Mouse (Mus musculus) layer of hippocampus, adult 8-10 months (tissue): ENCODE data around the gene Pdrg1. TPM values are rescaled to one million over a fixed set of nuclear protein-coding genes. Genes with fewer than 3 reads are reported as not detected.

Source experiments
- DNase-seq, 2 experiments: peaks; one replicate each; pipeline ENCODE4 v3.0.0; 2022; ENCODE audit warnings: low spot score in 2 of 2
- total RNA-seq, 4 experiments: library from RNA; stranded (reverse); gene quantifications; 2 replicates each; pipeline ENCODE4 v1.2.4; 2022

Gene Pdrg1
- total RNA-seq, 4 experiments from 2014 or later, result 39.5 to 56.6 (median 50.7) TPM

GRCm38 (mm10) chr2:153031126-153032082 is 16.2 kb upstream of the Pdrg1 start, which contains the start of gene Xkr7:
TSS of gene Xkr7 (plus strand) at chr2:153031852.
- DNase-seq, result no peak

GRCm38 (mm10) chr2:153030422-153030821 is 15.2 kb upstream of the Pdrg1 start:
- no peak for DNase-seq

DNA sequence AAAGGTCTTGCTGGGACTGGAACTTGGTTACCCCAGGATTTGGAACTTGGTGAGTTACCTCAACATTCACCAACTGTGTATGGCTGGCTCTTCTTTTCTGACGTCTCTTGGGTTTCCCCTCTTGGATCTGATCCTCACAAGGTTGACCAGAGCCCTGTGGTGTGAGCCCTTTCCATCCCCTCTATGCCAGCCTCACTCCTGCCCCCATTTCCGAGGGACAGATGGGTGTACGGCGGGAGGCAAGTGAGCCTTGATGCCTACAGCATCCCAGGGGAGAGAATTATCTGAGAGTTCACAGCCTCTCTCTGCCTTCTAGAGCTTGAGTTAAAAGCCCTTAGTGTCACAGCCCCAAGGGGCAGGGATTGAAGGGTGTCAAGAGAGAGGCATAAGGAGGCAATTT is 12.3 kb upstream of the Pdrg1 start:
- DNase-seq, result no peak

DNA sequence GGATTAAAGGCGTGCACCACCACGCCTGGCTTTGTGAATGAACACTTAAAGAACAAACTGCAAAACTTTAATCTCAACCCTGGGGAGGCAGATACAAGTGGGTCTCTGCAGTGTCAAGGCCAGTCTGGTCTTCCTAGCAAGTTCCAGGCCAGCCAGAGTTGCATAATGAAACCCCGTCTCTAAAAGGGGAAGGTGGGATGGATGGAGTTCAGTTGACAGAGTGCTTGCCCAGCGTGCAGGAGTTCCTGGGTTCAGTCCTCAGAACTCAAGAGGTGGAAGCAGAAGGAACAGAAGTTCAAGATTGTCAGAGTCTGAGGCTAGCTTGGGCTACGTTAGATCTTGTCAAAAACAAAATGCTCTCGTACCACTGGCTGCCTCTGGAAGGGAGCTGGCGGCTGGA is 10.8 kb upstream of the Pdrg1 start:
- no peak for DNase-seq

DNA sequence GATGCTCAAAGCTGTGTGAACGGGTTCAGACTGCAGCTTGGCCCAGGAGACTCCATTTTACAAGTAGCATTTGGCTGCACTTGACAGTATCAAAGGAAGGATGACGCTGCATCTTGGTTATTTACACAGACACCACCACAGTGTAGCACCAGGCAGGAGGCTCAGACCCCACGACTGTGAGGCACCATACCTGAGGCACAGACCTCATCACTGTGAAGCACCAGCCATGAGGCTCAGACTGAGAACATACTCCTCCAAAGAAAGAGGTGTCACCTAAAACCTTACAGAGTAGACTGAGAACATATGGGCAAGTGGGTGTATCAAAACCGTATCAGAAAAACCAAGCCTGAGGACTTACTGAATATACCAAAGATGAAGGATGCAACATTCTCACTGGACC is 7.6 kb upstream of the Pdrg1 start:
- no peak for DNase-seq

- no peak for DNase-seq
These were observed 5.9 kb upstream of the Pdrg1 start for GRCm38 (mm10) chr2:153021163-153021562.

DNA sequence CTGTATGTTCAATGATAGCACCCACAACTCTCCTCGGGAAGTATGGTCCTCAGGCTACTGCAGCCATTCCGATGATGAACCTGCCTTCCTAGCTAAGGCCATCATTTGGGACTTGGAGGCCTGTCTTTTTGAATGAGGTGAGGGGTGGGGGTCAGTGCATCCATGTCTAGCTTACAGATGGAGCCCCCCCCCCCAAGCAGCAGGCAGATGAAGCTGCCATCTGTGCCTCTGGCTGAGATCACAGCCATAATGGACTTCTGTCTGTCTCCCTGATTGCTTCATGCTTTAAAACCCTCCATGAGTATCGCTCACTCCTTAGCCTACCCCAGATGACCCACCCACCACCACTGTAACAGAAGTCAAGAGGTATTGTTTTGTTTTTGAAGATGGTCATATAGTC is 4.1 kb upstream of the Pdrg1 start:
- DNase-seq, result no peak

- DNase-seq, result no peak
These were observed 1.6 kb upstream of the Pdrg1 start for GRCm38 (mm10) chr2:153016786-153017185.

DNA sequence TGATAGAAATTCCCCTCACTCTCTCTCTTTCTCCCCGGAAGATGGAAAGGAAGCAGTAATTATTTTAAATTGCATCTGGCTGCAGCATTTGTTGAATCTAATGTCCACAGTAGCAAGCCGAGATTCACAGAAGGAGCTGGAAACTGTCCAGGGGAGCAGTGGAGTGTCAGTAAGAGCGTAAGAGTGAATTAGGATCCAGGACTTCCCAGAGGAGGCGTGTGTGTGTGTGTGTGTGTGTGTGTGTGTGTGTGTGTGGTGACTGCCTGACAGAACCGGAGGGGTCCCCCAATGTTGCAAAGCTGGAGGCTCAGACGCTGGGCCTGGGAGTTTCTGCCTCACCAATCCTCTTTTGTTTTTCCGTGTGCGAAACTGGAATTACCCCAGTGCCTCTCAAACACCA is 577 bp upstream of the Pdrg1 start:
- DNase-seq, result no peak

- DNase-seq, result peak; percentile 24 to 38
These were observed 1.3 kb downstream of the Pdrg1 start for GRCm38 (mm10) chr2:153013724-153014515.

- DNase-seq, result no peak
These were observed 5.8 kb downstream of the Pdrg1 start for GRCm38 (mm10) chr2:153009192-153009973.

- DNase-seq, result no peak
These were observed 9.2 kb downstream of the Pdrg1 start for GRCm38 (mm10) chr2:153005981-153006380.

DNA sequence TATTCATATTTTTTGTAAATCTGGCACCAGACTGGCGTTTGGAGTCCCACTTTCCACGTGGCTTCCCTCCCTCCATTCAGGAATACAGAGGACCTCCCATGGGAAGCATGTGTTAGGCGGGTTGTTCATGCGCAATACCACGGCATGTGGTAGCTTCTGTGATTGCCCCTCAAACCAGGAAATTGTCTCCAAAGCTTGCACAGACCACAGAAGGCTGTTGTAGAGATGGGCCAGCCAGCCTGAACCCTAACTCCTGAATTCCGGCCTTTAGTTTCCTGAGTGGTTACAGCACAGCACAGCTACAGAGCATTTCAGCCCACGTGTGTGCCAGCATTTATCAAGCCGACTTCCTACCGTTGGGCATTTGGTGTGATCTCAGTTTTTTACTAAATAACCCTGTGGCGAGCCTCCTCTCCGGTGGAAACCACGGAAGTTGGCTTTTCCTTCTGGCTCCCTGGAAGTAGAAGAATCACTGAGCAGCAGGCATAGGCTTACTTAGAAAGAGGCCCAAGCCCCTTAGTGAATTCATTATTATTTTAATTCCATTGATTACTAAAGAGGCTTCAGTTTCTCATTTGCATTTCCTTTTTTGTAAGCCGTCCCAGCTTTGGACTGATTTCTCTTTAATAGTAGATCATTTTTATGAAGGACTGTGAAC is 11.4 kb downstream of the Pdrg1 start:
- no peak for DNase-seq

DNA sequence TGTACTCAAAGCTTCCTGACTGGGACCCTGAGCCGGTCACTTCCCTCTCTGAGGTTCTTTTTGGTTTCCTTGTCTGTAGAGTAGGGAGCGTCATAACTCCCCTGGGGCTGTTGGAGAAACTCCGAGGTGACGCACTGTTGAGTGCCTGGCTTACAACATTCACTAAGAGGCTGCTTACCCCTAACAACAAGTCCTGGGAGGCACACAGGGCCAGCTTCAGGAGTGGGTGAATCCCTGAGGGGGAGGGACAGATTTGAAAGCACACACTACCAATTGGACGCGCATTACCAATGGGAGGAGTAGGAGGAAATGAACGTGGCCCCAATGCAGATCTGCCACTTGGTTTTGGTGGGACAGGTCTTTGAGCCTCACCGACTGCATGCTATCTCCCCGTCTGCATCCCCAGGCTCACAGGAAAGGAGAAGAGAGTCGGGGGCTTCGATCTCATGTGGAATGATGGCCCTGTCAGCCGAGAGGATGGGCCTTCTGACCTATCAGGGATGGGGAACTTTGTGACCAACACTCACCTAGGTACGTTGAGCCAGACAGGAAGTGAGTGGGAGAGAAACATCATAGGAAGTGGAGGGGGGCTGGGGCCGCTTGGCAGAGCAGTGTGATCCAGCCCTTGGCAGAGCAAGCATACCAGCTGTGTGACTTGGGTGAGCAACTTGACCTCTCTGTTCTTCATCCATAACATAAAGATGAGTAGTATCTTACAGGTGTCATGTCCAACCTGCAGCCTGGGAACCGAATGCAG is 12.6 kb downstream of the Pdrg1 start:
- no peak for DNase-seq

DNA sequence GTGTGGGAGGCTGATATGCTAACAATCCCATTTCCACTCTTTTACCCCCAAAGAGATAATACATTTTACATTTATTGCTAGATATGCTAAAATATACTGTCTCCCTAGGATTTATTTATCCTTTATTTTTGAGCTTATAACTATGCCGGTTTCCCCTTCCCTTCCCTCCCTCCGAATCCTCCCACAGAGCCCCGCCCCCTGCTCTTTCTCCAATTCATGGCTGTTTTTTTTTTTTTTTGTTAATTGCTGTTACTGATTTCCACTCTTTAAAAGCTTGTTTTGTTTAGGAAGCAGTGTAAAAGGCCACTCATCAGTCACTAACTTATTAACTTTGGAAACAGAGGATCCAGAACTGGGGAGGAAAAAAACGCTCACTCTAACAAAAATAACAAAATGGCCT is 18.2 kb downstream of the Pdrg1 start:
- no peak for DNase-seq

- no peak for DNase-seq
These were observed 23.7 kb downstream of the Pdrg1 start for GRCm38 (mm10) chr2:152991529-152991928.

DNA sequence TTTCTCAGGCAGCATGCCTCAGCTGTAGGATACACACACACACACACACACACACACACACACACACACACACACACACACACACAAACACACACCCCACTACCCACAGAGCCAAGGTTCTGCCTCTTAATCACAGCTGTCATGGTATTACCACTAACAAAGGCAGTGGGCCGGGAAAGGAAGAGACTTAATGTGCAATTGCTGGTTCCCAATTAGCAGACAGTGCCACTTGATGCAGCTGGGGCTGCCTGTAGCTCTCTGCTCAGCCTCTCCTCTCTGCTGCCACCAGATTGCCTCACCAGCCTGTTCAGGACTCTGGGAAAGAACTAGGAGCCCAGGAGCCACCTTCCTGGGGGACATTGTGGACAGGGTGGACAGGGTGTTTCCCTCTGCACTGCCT is 29.6 kb downstream of the Pdrg1 start:
- peak; percentile 8 to 17 for DNase-seq

- DNase-seq, result no peak
These were observed 38.2 kb downstream of the Pdrg1 start for GRCm38 (mm10) chr2:152976991-152977390.

DNA sequence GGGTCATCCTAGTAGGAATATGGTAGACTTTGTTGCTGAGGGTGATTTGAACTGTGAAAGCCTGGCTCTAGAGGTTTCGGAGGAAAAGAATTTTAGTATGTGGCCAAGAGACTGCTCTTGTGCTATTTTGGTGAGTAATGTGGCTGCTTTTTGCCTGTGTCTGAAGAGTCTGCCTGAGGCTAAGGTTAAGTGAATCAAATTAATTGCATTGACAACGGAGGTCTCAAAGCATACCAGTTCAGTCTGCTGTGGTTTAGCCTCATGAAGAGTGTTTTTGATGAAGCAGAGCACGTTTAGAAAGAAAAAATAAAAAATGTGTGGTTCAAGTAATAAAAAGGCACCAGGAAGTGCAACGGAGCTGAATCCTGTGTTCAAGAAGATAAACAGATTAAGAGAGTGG is 49.7 kb downstream of the Pdrg1 start:
- no peak for DNase-seq

DNA sequence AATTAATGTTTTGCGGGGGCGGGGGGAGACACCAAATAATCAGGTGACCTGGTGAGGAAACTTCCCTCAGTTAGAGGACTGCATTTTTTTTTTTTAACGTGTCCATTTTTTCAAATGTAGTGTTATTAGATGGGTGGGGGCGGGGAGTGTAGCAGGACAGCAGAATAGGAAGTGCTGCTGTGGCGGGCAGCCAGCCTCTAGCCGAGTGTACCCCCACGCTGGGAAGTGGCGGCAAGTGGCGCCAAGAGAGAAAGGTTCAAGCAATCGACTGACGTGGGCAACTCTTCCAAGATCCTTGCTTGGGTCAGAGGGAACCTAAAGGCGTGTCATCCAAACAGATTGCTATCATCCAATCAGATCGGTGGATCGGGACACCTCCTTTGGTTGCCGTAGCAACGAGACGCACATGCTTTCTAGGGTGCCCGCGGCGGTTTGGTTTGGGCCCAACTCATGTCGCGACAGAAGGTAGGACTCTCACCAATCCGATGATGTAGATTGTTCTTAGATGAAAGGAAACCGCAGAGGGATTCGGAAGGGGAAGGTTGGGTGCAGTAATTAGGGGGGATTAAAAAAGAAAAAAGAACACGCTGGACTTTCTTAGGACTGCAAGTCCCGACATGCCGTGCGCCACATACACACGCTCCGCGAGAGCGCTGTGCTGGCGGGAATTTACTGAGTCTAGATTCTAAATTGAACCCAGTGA is 53.0 kb downstream of the Pdrg1 start, which contains the start of gene Ttll9:
TSS of gene Ttll9 (plus strand) at position 395 of the 703 bp plus-strand sequence.
- peak; percentile 83 to 84 for DNase-seq
